Mouse (Mus musculus) kidney, adult 9 months (tissue): ENCODE measurements around the gene Ceacam5.

Experiments used
- DNase-seq: peaks from one replicate; pipeline ENCODE4 v3.0.0; 2022

Ceacam5 gene

DNA sequence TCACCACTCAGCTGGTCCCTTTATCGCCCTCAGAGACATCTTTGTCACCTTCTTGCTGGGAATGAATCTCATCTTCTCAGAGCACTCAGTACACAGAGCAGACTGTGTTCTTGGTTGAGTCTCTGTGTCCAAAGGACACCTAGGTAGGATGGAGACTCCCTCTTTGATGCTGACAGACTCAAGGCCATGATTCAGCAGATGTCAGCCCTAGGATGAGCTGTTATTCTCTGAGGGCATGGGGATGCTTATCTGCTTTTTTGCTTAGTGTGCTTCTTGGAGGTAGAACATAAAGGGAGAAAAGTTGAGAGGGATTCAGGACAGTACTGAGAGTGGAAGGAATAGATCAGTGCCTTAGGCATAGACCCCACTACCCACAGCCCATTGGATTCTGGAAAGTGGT lies at the start of gene Ceacam5:
Gene Ceacam5, plus strand, starts transcription at position 301 of the 400 bp plus-strand sequence.
- no peak for DNase-seq
